Mouse (Mus musculus): ENCODE measurements around the gene Esp23.
"Not testable (repeated sequence)": the region's sequence is repeated elsewhere in the genome, so short reads cannot be mapped to it uniquely, and the experiment has no call there.

Esp23 gene

GRCm38 (mm10) chr17:39076937-39077336 lies at the start of gene Esp23:
TSS of gene Esp23 (minus strand) at chr17:39077037.
- DNase-seq (ENCODE audit: low read depth, low spot score) = no peak

GRCm38 (mm10) chr17:39107126-39107525 lies 30.3 kb upstream of the Esp23 start:
- not testable (repeated sequence) for DNase-seq (ENCODE audit: low read depth, low spot score)

- no peak for DNase-seq (ENCODE audit: low read depth, low spot score)
Observed at GRCm38 (mm10) chr17:39095034-39095433, 18.2 kb upstream of the Esp23 start, which contains the start of gene Esp22. TSS of gene Esp22 (plus strand) at chr17:39095334.

GRCm38 (mm10) chr17:39063641-39064040 lies 13.2 kb downstream of the Esp23 start:
- DNase-seq (ENCODE audit: low read depth, low spot score) = no peak

GRCm38 (mm10) chr17:39043241-39043640 lies 33.6 kb downstream of the Esp23 start, which contains the start of gene Gm21903:
TSS of gene Gm21903 (minus strand) at chr17:39043341.
- DNase-seq (ENCODE audit: low read depth, low spot score) = no peak

GRCm38 (mm10) chr17:39036395-39036794 lies 40.4 kb downstream of the Esp23 start, which contains the start of gene Esp24:
TSS of gene Esp24 (plus strand) at chr17:39036695.
- DNase-seq (ENCODE audit: low read depth, low spot score) = not testable (repeated sequence)
